ENCODE assay signal across 9 mouse cellular contexts in the genomic region with DNA sequence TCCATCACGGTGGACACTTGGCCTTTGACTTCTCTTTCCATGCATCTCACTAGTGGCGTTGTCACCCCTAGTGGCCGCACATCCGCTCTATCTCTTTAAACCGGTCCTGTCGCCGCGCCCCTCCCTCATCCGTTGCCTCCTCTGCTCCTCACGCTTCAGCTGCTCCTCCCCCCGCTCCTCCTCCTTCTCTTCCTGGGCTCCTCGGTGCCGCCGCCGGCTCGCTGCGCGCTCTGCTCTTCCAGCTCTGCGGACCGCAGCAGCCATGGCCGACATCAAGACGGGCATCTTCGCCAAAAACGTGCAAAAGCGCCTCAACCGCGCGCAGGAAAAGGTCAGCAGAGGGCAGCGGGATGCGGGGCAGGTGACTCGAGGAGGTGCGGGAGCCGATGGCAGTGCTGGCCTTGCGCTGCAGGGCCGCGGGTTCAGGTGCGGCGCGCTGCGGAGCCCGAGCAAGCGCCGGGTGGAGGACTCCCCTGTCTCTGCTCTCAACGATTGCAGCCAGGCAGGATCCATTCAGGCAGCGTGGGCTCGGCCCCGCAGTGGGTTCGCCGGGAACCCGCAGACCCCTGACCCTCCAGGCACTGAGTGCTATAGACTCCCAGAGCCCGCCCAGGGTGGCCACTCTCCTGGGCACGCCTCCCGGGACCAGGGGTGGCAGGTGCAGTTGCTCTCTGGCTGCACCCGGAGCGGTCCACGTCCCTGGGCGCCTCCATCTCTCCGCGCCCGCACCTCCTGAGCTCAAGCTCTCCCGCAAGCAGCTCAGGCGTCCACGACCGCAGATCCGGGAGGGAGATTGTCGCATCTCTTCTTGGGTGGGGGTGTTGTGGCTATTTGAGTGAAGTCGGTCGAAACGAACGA. TPM values are rescaled to one million over a fixed set of nuclear protein-coding genes. Genes with fewer than 3 reads are reported as not detected.
A peak's percentile ranks its signal among the peaks of the same experiment; 100 is the strongest.
DNase-seq lines count a peak whose midpoint lies in the region; ATAC-seq and TF ChIP-seq lines count a peak whose summit lies in the region.
"Had no signal": no experiment of that assay in that cellular context is flagged by ENCODE, and none has a peak within 500 bp of the region (broad histone marks: within the 10 kb centered on the region; RNA-seq: fewer than 3 reads in every experiment).

A gene (plus strand): TSS at position 35 of the 858 bp plus-strand sequence.

- peak within 1 kb of the TSS; percentile 76 for H3K9ac ChIP-seq in forebrain, embryonic 13.5 days
- no peak within 1 kb of the TSS for H3K9ac ChIP-seq in heart, postnatal 0 days (replicated peaks; ENCODE audit: low read depth, low read length)
- H3K9ac ChIP-seq in liver, adult 2 months (ENCODE audit: low read depth, low read length): no peak within 1 kb of the TSS
- peak within 1 kb of the TSS; percentile 61 for H3K9ac ChIP-seq in neural tube, embryonic 11.5 days (ENCODE audit: low read length)

- no peaks in the 10 kb centered on the region for H3K36me3 ChIP-seq in forebrain, embryonic 13.5 days (ENCODE audit: poor library complexity, severe bottlenecking)
- no peaks in the 10 kb centered on the region for H3K36me3 ChIP-seq in heart, postnatal 0 days (replicated peaks; ENCODE audit: control insufficient read depth, insufficient read depth, low read length)
- H3K36me3 ChIP-seq in liver, adult 2 months (ENCODE audit: control insufficient read depth, insufficient read depth, low read length): no peaks in the 10 kb centered on the region
- no peaks in the 10 kb centered on the region for H3K36me3 ChIP-seq in neural tube, embryonic 11.5 days (ENCODE audit: control insufficient read depth, insufficient read depth, low read length)

- no peak for TF ChIP-seq CTCF in heart, postnatal 0 days (IDR thresholded peaks at IDR 0.05; ENCODE audit: low read depth)
- TF ChIP-seq CTCF in liver, adult 2 months (IDR thresholded peaks at IDR 0.05; ENCODE audit: low read depth, low read length): no peak

- H3K9me3 ChIP-seq in forebrain, embryonic 13.5 days (replicated peaks): no peaks in the 10 kb centered on the region
- H3K9me3 ChIP-seq in heart, postnatal 0 days (replicated peaks; ENCODE audit: control insufficient read depth, low read length): no peaks in the 10 kb centered on the region
- no peaks in the 10 kb centered on the region for H3K9me3 ChIP-seq in neural tube, embryonic 11.5 days (ENCODE audit: control insufficient read depth, low read length)

- WGBS in forebrain, embryonic 13.5 days: 0% methylated on average over 69 of the region's 70 CpGs
- WGBS in heart, postnatal 0 days: 1% methylated on average over 70 of the region's 70 CpGs
- 1% methylated on average over 70 of the region's 70 CpGs for WGBS in liver, adult 2 months
- under 1% methylated on average over 68 of the region's 70 CpGs for WGBS in neural tube, embryonic 11.5 days

- peaks cover 18% of the 10 kb centered on the region for H3K4me1 ChIP-seq in forebrain, embryonic 13.5 days
- H3K4me1 ChIP-seq in heart, postnatal 0 days (ENCODE audit: control insufficient read depth, insufficient read depth): peaks cover 8% of the 10 kb centered on the region
- no peaks in the 10 kb centered on the region for H3K4me1 ChIP-seq in liver, adult 2 months (ENCODE audit: control insufficient read depth, insufficient read depth, low read length)
- no peaks in the 10 kb centered on the region for H3K4me1 ChIP-seq in neural tube, embryonic 11.5 days (ENCODE audit: control insufficient read depth, insufficient read depth, low read length)

- H3K4me2 ChIP-seq in forebrain, embryonic 13.5 days: peak within 1 kb of the TSS; percentile 77
- peak within 1 kb of the TSS; percentile 98 for H3K4me2 ChIP-seq in heart, postnatal 0 days (ENCODE audit: low read depth, low read length)
- H3K4me2 ChIP-seq in neural tube, embryonic 11.5 days (ENCODE audit: low read depth): peak within 1 kb of the TSS; percentile 70

- TF ChIP-seq EP300 in heart, postnatal 0 days (IDR thresholded peaks at IDR 0.05; ENCODE audit: low read depth): no peak

- peaks cover 3% of the 10 kb centered on the region; the same call in 1 of the 2 replicates for H3K27me3 ChIP-seq in forebrain, embryonic 13.5 days
- H3K27me3 ChIP-seq in heart, postnatal 0 days (ENCODE audit: control insufficient read depth, insufficient read depth, low read length): peaks cover 20% of the 10 kb centered on the region
- H3K27me3 ChIP-seq in liver, adult 2 months (ENCODE audit: control insufficient read depth, insufficient read depth, low read length): peaks cover 10% of the 10 kb centered on the region; the same call in 1 of the 2 replicates
- no peaks in the 10 kb centered on the region for H3K27me3 ChIP-seq in neural tube, embryonic 11.5 days (ENCODE audit: control insufficient read depth, insufficient read depth, low read length)

- peak; percentile 99 for ATAC-seq in forebrain, embryonic 13.5 days
- peak; percentile 63; the same call in 1 of the 2 replicates for ATAC-seq in heart, postnatal 0 days (ENCODE audit: insufficient read depth, low read depth)
- ATAC-seq in neural tube, embryonic 11.5 days (ENCODE audit: insufficient read depth, low FRiP score, low TSS enrichment): peak; percentile 92

- peak within 1 kb of the TSS; percentile 81 for H3K4me3 ChIP-seq in forebrain, embryonic 13.5 days
- H3K4me3 ChIP-seq in heart, postnatal 0 days (ENCODE audit: low read depth, low read length): peak within 1 kb of the TSS; percentile 55
- peak within 1 kb of the TSS; percentile 50; the same call in 1 of the 2 replicates for H3K4me3 ChIP-seq in liver, adult 2 months (ENCODE audit: insufficient read depth, low read depth, low read length)
- H3K4me3 ChIP-seq in neural tube, embryonic 11.5 days (ENCODE audit: low read depth, low read length): peak within 1 kb of the TSS; percentile 69

- peak within 1 kb of the TSS; percentile 71 for H3K27ac ChIP-seq in forebrain, embryonic 13.5 days
- H3K27ac ChIP-seq in heart, postnatal 0 days (ENCODE audit: low read depth): no peak within 1 kb of the TSS
- H3K27ac ChIP-seq in liver, adult 2 months (replicated peaks; ENCODE audit: insufficient read depth, low read depth, low read length): no peak within 1 kb of the TSS
- H3K27ac ChIP-seq in neural tube, embryonic 11.5 days (ENCODE audit: low read depth, low read length): peak within 1 kb of the TSS; percentile 46; the same call in 1 of the 2 replicates

- TF ChIP-seq POLR2A in liver, adult 2 months (IDR thresholded peaks at IDR 0.05; ENCODE audit: extremely low read depth, insufficient read depth, low read length): no peak

- H3K79me2 ChIP-seq in liver, adult 2 months (ENCODE audit: control insufficient read depth, insufficient read depth, low read length): no peaks in the 10 kb centered on the region

- DNase-seq in urinary bladder, adult 18-20 months (ENCODE audit: low spot score in 2 of 2): peak; percentile 3 to 23
- no peak for DNase-seq in urinary bladder, postnatal 10 days (ENCODE audit: low spot score)
- DNase-seq in heart, postnatal 0 days (ENCODE audit: low spot score): peak; percentile 15
- peak; percentile 63 for DNase-seq in kidney, postnatal 14 days
- no peak for DNase-seq in liver, adult 2 months (ENCODE audit: extremely low read depth, low read depth, low spot score)
- peak; percentile 76 for DNase-seq in neural tube, embryonic 11.5 days (ENCODE audit: low spot score)
- DNase-seq in thymus, adult 18-20 months: peak; percentile 13 to 16

RNA-seq across cellular contexts. Expression of the gene that starts here (rescaled TPM):
- 17.9 and 21.8 TPM in 2 replicates for polyA plus RNA-seq in forebrain, embryonic 13.5 days (2015; fragmentation: Nextera tagmentation; extraction: Ambion mirVana)
- 0.08 and 0.42 TPM in 2 replicates for total RNA-seq in heart, postnatal 0 days (2014; rRNA removed; ENCODE audit: low replicate concordance)
- 0.18 and 0.19 TPM in 2 replicates for polyA plus RNA-seq in heart, postnatal 0 days (2015; fragmentation: Nextera tagmentation; extraction: Ambion mirVana)
- total RNA-seq in liver, adult 2 months (2014; rRNA removed): 0.09 TPM in 1 of 2 replicates, not detected in the other
- polyA plus RNA-seq in liver, adult 2 months (2012; rRNA removed): 0.12 TPM in 1 of 2 replicates, not detected in the other
- 11.8 and 12.6 TPM in 2 replicates for polyA plus RNA-seq in neural tube, embryonic 11.5 days (2014; fragmentation: Nextera tagmentation; extraction: Ambion mirVana)
- total RNA-seq: neutrophil, adult 5-6 weeks had no signal

Comparison
In these comparisons a context has a peak if more than half of its experiments do, and no peak if none do; other contexts are left out.
1. RNA of the gene that starts here (polyA plus RNA-seq): 17.9 to 21.8 TPM in forebrain, embryonic 13.5 days and 11.8 to 12.6 TPM in neural tube, embryonic 11.5 days; 0.18 to 0.19 TPM in heart, postnatal 0 days and 0.12 TPM in liver, adult 2 months; every median in the first group is over 10 times any median in the second.
2. DNase-seq: peak in urinary bladder, adult 18-20 months (2 of 2), kidney, postnatal 14 days (single experiment), neural tube, embryonic 11.5 days (single experiment) and thymus, adult 18-20 months (2 of 2); none in urinary bladder, postnatal 10 days (single experiment) and liver, adult 2 months (single experiment).
3. Peak in DNase-seq, ATAC-seq, H3K4me3 ChIP-seq and H3K4me2 ChIP-seq in heart, postnatal 0 days; RNA of the gene not detected or under 1 TPM.
4. H3K27ac ChIP-seq: peak in forebrain, embryonic 13.5 days (single experiment) and neural tube, embryonic 11.5 days (single experiment); none in heart, postnatal 0 days (single experiment) and liver, adult 2 months (single experiment).
5. H3K9ac ChIP-seq: peak in forebrain, embryonic 13.5 days (single experiment) and neural tube, embryonic 11.5 days (single experiment); none in heart, postnatal 0 days (single experiment) and liver, adult 2 months (single experiment).
6. Peak in every context shown above with its lines, with median percentiles within 50 percentile points of each other: ATAC-seq, H3K4me2 ChIP-seq and H3K4me3 ChIP-seq.